Mouse (Mus musculus): ENCODE results near the gene Mecom. TPM values are rescaled to one million over a fixed set of nuclear protein-coding genes. Genes with fewer than 3 reads are reported as not detected.

Mecom gene
- polyA plus RNA-seq, 1 experiment, result not detected

DNA sequence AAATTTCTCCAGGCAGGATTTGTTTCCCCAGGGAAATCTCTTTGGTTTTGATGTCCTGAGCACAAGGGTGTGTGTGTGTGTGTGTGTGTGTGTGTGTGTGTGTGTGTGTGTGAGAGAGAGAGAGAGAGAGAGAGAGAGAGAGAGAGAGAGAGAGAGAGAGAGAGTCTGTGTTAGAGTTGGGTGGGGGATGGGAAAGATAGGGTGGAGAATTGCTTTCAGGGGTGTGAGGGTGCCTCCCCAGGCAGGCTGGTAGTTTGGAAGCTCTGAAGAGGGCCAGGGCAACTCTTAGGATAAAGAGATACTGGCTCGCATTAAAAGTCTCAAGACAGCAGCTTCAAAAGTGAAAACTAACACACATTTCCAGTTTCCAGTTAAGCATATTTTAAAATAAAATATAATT is 534.4 kb downstream of the Mecom start:
- Histone ChIP-seq H3K4me3 (ENCODE audit: insufficient read depth, low read length) (no peak overlapping the region), H3K27ac (ENCODE audit: insufficient read depth, low read depth, low read length) (no peak overlapping the region), H3K4me1 (ENCODE audit: control insufficient read depth, insufficient read depth, low read length) (no peaks in the 10 kb centered on the region)

DNA sequence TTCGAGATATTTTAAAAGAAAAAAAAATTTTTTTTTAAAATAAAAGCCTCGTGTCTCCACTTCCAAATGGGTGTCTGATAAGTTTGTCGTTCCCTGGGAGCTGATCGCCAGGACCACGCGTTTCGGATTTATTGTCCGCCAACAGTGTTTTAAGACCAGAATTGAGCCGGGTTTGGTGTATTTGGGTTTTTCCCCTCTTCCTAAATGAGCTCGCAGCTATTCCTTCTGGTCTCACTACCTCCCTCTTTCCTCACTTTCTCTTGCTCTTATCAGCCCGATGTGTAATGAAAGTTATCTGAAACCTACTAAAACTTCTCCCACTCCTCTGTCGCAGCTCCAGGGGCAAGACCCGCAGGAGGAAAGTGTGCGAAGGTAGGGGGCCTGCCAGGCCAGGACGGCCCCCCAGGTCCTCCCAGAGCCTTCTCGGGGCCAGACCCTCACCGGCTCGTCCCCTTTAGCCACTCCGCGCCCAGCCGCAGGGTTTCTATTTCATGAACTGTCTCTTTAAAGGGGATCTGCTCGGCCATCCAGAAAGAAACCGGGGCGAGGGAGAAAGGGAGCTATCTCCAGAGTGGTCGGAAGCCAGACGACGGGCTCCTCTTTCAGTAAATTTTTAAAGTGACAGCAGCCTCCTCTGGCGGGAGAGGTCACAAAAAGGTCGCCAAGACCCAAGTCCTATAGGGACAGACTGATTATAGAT is 535.0 kb downstream of the Mecom start:
- peak overlapping the region; percentile 36 for H3K4me3 ChIP-seq (ENCODE audit: insufficient read depth, low read length)
- TF ChIP-seq POLR2A (IDR thresholded peaks at IDR 0.05; ENCODE audit: borderline replicate concordance, low read depth, low read length) (no peak), CTCF (IDR thresholded peaks at IDR 0.05; ENCODE audit: low read depth, low read length) (no peak)
- no peaks in the 10 kb centered on the region for H3K4me1 ChIP-seq (ENCODE audit: control insufficient read depth, insufficient read depth, low read length)
- no peak overlapping the region for H3K27ac ChIP-seq (ENCODE audit: insufficient read depth, low read depth, low read length)

More for the DNA sequence above, 534.4 kb downstream of the Mecom start:
- TF ChIP-seq POLR2A (IDR thresholded peaks at IDR 0.05; ENCODE audit: borderline replicate concordance, low read depth, low read length) (no peak), CTCF (IDR thresholded peaks at IDR 0.05; ENCODE audit: low read depth, low read length) (no peak)

DNA sequence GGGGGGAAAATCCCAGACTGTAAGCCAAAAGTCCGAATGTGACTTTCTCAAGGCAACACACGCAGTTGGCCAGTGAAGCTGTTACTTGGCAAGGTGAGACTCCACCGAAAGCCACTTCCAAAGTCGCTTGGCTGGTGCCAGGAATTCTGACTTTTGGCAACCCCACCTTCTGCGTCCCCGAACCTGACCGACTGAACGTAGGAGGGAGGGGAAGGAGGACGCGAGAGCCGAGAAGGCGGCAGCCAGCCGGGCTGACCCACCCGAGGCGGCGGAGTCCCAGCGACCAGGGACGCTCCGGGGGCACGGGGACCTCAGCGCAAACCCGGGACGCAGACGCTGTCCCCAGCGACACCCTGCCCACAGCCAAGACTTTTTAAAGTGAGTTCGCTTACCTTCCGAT is 535.7 kb downstream of the Mecom start:
- Histone ChIP-seq H3K4me1 (ENCODE audit: control insufficient read depth, insufficient read depth, low read length) (no peaks in the 10 kb centered on the region), H3K4me3 (ENCODE audit: insufficient read depth, low read length) (peak overlapping the region; percentile 4; the same call in 1 of the 2 replicates), H3K27ac (ENCODE audit: insufficient read depth, low read depth, low read length) (no peak overlapping the region)
- TF ChIP-seq CTCF (IDR thresholded peaks at IDR 0.05; ENCODE audit: low read depth, low read length), result no peak

DNA sequence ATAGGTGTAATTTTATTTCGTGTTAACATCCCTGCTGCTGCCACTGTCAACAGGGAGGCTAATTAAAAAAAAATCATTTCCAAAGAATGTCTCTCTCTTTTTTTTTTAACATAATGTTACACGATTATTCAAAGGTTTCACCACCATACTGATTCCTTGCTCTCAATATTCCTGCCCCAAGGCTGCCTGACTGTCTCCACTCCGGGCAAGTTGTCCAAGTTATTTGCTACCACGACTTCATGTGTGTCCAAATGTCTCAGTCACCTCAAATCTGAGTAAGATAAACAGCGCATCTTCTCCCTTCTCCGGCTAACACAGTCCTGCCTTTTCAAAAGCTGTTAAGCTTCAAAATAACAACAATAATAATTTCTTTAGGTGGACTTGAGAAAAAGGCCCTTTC is 536.1 kb downstream of the Mecom start:
- Histone ChIP-seq H3K27ac (ENCODE audit: insufficient read depth, low read depth, low read length) (no peak overlapping the region), H3K4me3 (ENCODE audit: insufficient read depth, low read length) (no peak overlapping the region), H3K4me1 (ENCODE audit: control insufficient read depth, insufficient read depth, low read length) (no peaks in the 10 kb centered on the region)
- no peak for TF ChIP-seq POLR2A (IDR thresholded peaks at IDR 0.05; ENCODE audit: borderline replicate concordance, low read depth, low read length)
- TF ChIP-seq CTCF (IDR thresholded peaks at IDR 0.05; ENCODE audit: low read depth, low read length), result no peak

DNA sequence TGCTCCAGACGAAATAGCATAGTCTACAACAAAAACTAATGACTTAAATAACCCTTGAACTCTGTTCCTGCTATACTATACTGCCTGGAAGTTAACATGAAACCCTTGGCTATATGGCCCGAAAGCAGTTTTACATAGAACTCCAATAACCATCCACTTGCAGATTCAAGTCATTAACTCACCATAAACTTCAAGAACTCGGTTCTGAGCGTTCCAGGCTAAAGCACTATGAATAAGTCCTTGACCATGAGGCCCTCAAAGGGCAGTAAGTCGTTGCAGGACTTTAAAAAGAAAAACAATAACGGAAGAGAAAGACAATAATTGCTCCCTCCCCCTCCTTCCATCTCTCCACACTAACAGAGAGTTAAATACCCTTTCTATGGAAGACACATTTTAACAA is 536.9 kb downstream of the Mecom start:
- H3K4me3 ChIP-seq (ENCODE audit: insufficient read depth, low read length), result no peak overlapping the region

DNA sequence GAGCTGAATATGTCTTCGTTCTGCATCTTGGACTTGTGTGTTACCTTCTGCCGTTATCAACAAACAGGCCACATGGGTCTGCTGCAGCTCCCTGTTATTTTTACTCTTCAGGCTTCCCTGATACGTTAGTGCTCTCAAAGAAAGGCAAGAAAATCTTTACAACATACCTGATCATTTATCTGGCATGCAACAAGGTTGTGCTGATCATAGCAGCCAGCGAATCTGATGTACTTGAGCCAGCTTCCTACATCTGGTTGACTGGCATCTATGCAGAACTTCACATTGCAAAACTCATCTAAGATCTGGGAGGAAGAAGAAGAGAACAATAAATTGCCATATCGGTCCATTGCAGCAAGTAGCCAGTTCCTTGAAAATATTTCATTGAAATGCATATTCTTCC is 538.2 kb downstream of the Mecom start:
- Histone ChIP-seq H3K27ac (ENCODE audit: insufficient read depth, low read depth, low read length) (no peak overlapping the region), H3K4me3 (ENCODE audit: insufficient read depth, low read length) (no peak overlapping the region), H3K4me1 (ENCODE audit: control insufficient read depth, insufficient read depth, low read length) (no peaks in the 10 kb centered on the region)
- TF ChIP-seq POLR2A (IDR thresholded peaks at IDR 0.05; ENCODE audit: borderline replicate concordance, low read depth, low read length) (no peak), CTCF (IDR thresholded peaks at IDR 0.05; ENCODE audit: low read depth, low read length) (no peak)

More for the DNA sequence above, 536.9 kb downstream of the Mecom start:
- no peak for TF ChIP-seq CTCF (IDR thresholded peaks at IDR 0.05; ENCODE audit: low read depth, low read length)
- no peak for TF ChIP-seq POLR2A (IDR thresholded peaks at IDR 0.05; ENCODE audit: borderline replicate concordance, low read depth, low read length)
- no peak overlapping the region for H3K27ac ChIP-seq (ENCODE audit: insufficient read depth, low read depth, low read length)
- H3K4me1 ChIP-seq (ENCODE audit: control insufficient read depth, insufficient read depth, low read length), result no peaks in the 10 kb centered on the region

DNA sequence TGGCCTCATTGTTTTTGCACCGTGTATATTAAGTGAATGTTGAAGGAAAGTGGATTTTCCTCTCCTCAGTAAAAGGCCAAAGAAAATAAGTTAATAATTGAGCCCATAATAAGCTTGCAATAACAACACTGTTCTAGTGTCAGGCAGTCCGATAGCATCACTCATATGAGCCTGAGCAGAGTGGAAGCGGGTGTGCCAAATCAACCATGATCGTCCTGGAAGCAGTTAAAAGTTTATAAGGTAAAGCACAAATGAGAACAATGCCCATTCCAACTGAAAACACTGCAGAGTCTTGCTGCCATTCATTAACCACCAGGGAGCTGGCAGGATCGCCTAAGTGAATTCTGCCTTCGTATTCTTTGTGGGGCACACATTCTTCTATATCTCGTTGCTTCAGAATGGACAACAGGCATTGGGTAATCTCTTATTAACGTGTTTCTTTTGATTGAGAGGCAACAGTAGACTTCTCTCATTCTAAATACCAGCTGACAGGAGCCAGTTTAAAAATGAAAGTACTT is 542.9 kb downstream of the Mecom start:
- no peak for TF ChIP-seq CTCF (IDR thresholded peaks at IDR 0.05; ENCODE audit: low read depth, low read length)
- Histone ChIP-seq H3K4me3 (ENCODE audit: insufficient read depth, low read length) (no peak overlapping the region), H3K27ac (ENCODE audit: insufficient read depth, low read depth, low read length) (no peak overlapping the region), H3K4me1 (ENCODE audit: control insufficient read depth, insufficient read depth, low read length) (no peaks in the 10 kb centered on the region)

DNA sequence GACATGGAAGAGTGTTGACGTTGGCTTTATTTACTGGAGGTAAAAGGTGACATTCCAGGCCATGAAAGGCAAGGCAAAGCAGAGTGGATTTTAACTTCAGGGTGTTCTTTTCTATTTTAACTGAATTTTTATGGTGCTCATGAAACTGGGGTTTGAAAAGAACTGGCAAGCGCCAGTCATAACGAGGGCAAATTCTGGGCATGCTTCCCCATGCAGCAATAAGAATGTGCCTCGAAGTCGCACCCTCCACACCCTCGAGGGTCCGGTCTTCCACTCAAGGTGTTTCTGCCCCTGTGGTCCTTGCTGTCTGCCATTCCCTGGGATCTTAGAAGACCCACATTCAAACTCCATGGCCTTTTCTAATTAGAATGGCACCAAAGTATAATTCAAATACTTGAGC is 547.5 kb downstream of the Mecom start:
- TF ChIP-seq CTCF (IDR thresholded peaks at IDR 0.05; ENCODE audit: low read depth, low read length) (no peak), POLR2A (IDR thresholded peaks at IDR 0.05; ENCODE audit: borderline replicate concordance, low read depth, low read length) (no peak)
- Histone ChIP-seq H3K4me1 (ENCODE audit: control insufficient read depth, insufficient read depth, low read length) (no peaks in the 10 kb centered on the region), H3K4me3 (ENCODE audit: insufficient read depth, low read length) (no peak overlapping the region), H3K27ac (ENCODE audit: insufficient read depth, low read depth, low read length) (no peak overlapping the region)

DNA sequence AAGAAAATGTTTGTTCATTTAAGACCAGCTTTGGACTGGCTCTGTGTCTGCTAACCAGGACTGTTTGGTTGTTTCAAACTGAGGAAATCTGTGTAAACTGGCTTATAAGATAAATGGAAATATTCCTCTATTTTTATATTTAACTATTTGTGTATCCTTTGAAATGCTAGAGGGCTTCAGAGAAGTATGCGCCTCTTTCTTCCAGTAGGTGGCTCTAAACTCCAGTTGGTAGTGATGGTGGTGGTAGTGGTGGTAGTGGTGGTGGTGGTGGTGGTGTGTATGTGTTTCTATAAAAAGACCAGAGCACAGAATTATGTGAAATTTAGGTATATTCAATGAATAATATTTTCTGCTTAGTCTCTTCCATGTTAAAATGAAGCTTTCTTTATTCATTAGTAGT is 548.8 kb downstream of the Mecom start:
- no peak overlapping the region for H3K4me3 ChIP-seq (ENCODE audit: insufficient read depth, low read length)
- H3K4me1 ChIP-seq (ENCODE audit: control insufficient read depth, insufficient read depth, low read length), result no peaks in the 10 kb centered on the region
- H3K27ac ChIP-seq (ENCODE audit: insufficient read depth, low read depth, low read length), result no peak overlapping the region
- TF ChIP-seq CTCF (IDR thresholded peaks at IDR 0.05; ENCODE audit: low read depth, low read length) (no peak), POLR2A (IDR thresholded peaks at IDR 0.05; ENCODE audit: borderline replicate concordance, low read depth, low read length) (no peak)

DNA sequence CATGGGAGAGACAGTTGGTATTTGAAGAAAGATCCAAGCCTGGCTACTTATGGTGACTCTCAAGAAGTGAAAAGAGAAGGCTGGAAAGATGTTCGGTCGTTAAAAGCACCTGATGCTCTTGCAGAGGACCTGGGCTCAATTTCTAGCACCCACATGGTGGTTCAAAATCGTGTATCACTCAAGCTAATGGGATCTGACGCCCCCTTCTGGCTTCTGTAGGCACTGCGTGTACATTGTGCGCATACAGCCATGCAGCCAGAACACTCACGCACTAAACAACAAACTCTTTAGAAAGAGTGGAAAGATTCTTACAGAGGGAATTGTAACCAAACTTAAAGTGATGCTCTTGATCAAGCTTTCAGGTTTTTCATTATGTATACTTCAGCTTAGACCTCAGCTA is 550.7 kb downstream of the Mecom start:
- H3K4me1 ChIP-seq (ENCODE audit: control insufficient read depth, insufficient read depth, low read length), result no peaks in the 10 kb centered on the region
- H3K4me3 ChIP-seq (ENCODE audit: insufficient read depth, low read length), result no peak overlapping the region
- TF ChIP-seq CTCF (IDR thresholded peaks at IDR 0.05; ENCODE audit: low read depth, low read length) (no peak), POLR2A (IDR thresholded peaks at IDR 0.05; ENCODE audit: borderline replicate concordance, low read depth, low read length) (no peak)
- no peak overlapping the region for H3K27ac ChIP-seq (ENCODE audit: insufficient read depth, low read depth, low read length)
